Mouse (Mus musculus) E14TG2a.4 (cell line): Measurements from ENCODE around the gene Abhd2.

Source experiments
- CTCF ChIP-seq: conservative IDR thresholded peaks from 2 replicates; pipeline ENCODE4 v1.5.1; 2014; ENCODE audit warnings: low read length
- POU5F1 ChIP-seq: IDR thresholded peaks from 2 replicates; pipeline ENCODE4 v1.6.1; 2014; ENCODE audit warnings: low read length, borderline replicate concordance

DNA sequence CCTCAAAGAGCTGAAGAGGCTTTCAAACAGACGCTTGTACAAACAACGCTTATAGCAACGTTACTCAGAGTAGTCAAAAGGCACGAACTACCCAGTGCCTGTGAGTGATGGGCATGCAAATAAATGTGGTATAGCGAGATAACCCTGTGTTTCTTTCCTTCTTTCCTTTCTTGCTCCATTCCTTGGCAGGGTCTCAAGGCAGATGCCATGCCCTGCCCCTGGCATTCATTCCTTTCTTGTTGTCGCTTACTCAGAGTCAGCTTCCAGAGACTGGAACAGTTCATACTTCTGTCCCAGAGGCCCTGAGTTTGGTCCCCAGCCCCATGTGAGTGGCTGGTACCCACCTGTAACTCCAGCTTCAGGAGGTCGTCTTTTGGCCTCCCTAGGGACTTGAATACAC is 44.6 kb downstream of the Abhd2 start:
- TF ChIP-seq CTCF (no peak), POU5F1 (no peak)
